In the genomic region with DNA sequence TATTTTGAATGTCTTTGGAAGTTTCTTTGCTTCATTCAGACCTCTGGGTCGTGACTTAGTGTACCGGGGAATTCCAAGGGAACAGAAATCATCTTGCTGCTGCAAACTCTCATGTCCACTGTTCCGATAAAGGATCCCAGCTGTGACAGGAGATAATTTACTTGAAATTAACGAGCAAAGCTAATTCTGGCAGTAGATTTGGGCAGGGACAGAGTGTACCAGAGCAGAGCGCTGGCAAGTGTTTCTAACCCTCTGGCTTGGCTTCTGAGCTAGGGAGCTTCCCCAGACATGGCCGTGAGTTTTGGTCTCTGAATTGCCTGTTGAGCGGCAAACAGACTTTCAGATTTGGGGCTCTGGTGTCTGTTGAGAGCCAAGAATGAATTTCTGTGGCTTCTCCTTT, we compare ENCODE assay signal across 10 mouse cellular contexts. TPM values are rescaled to one million over a fixed set of nuclear protein-coding genes. Genes with fewer than 3 reads are reported as not detected.
A peak's percentile ranks its signal among the peaks of the same experiment; 100 is the strongest.
DNase-seq lines count a peak whose midpoint lies in the region; ATAC-seq and TF ChIP-seq lines count a peak whose summit lies in the region.
"Had no signal": no experiment of that assay in that cellular context is flagged by ENCODE, and none has a peak within 500 bp of the region (broad histone marks: within the 10 kb centered on the region; RNA-seq: fewer than 3 reads in every experiment).

No protein-coding gene starts in this region.

- no peaks in the 10 kb centered on the region for H3K9me3 ChIP-seq in liver, embryonic 12.5 days (replicated peaks)
- H3K9me3 ChIP-seq in forebrain, embryonic 15.5 days, result no peaks in the 10 kb centered on the region

- H3K4me3 ChIP-seq in liver, adult 2 months (ENCODE audit: insufficient read depth, low read depth, low read length), result no peak overlapping the region
- H3K4me3 ChIP-seq in liver, embryonic 12.5 days, result no peak overlapping the region
- no peak overlapping the region for H3K4me3 ChIP-seq in forebrain, embryonic 15.5 days

- H3K4me1 ChIP-seq in liver, adult 2 months (ENCODE audit: control insufficient read depth, insufficient read depth, low read length), result peaks cover 1% of the 10 kb centered on the region; the same call in 1 of the 2 replicates
- H3K4me1 ChIP-seq in liver, embryonic 12.5 days, result peaks cover 19% of the 10 kb centered on the region
- peaks cover 12% of the 10 kb centered on the region for H3K4me1 ChIP-seq in forebrain, embryonic 15.5 days

- TF ChIP-seq POLR2A in liver, adult 2 months (IDR thresholded peaks at IDR 0.05; ENCODE audit: extremely low read depth, insufficient read depth, low read length), result no peak

- no peaks in the 10 kb centered on the region for H3K36me3 ChIP-seq in liver, adult 2 months (ENCODE audit: control insufficient read depth, insufficient read depth, low read length)
- H3K36me3 ChIP-seq in liver, embryonic 12.5 days, result no peaks in the 10 kb centered on the region
- H3K36me3 ChIP-seq in forebrain, embryonic 15.5 days, result no peaks in the 10 kb centered on the region

- H3K79me2 ChIP-seq in liver, adult 2 months (ENCODE audit: control insufficient read depth, insufficient read depth, low read length), result no peaks in the 10 kb centered on the region

- no peaks in the 10 kb centered on the region for H3K27me3 ChIP-seq in liver, adult 2 months (ENCODE audit: control insufficient read depth, insufficient read depth, low read length)
- peaks cover 5% of the 10 kb centered on the region; the same call in 1 of the 2 replicates for H3K27me3 ChIP-seq in liver, embryonic 12.5 days (replicated peaks)
- no peaks in the 10 kb centered on the region for H3K27me3 ChIP-seq in forebrain, embryonic 15.5 days

- H3K27ac ChIP-seq in liver, adult 2 months (replicated peaks; ENCODE audit: insufficient read depth, low read depth, low read length), result no peak overlapping the region
- H3K27ac ChIP-seq in liver, embryonic 12.5 days, result no peak overlapping the region
- no peak overlapping the region for H3K27ac ChIP-seq in forebrain, embryonic 15.5 days (replicated peaks)

- WGBS in liver, adult 2 months, result 77% methylated on average over 7 of the region's 7 CpGs
- 58% methylated on average over 7 of the region's 7 CpGs for WGBS in liver, embryonic 12.5 days (ENCODE audit: insufficient replicate concordance)
- 50% methylated on average over 7 of the region's 7 CpGs for WGBS in forebrain, embryonic 15.5 days

- no peak overlapping the region for H3K4me2 ChIP-seq in liver, embryonic 12.5 days
- H3K4me2 ChIP-seq in forebrain, embryonic 15.5 days (replicated peaks), result no peak overlapping the region

- no peak for ATAC-seq in liver, embryonic 12.5 days
- ATAC-seq in activated CD4-positive, CD25-positive, alpha-beta regulatory T cell, adult 4 months, result no peak
- ATAC-seq in forebrain, embryonic 15.5 days (replicated peaks), result no peak

- no peak for TF ChIP-seq CTCF in liver, adult 2 months (IDR thresholded peaks at IDR 0.05; ENCODE audit: low read depth, low read length)

- intact Hi-C loops in gastrocnemius, postnatal 36 days (cut with DNase I), result no loop called here

- DNase-seq in liver, adult 2 months (ENCODE audit: extremely low read depth, low read depth, low spot score), result peak; percentile 55
- DNase-seq in gastrocnemius, postnatal 36 days, result peak; percentile 29 to 43
- peak; percentile 59 for DNase-seq in kidney, adult 9 months
- peak; percentile 66 for DNase-seq in lung, postnatal 25 days (ENCODE audit: low spot score)
- DNase-seq: liver; midbrain, embryonic 14.5 days; right cerebral cortex, postnatal 25 days had no signal

- no peak overlapping the region for H3K9ac ChIP-seq in liver, adult 2 months (ENCODE audit: low read depth, low read length)
- H3K9ac ChIP-seq in liver, embryonic 12.5 days, result no peak overlapping the region
- H3K9ac ChIP-seq in forebrain, embryonic 15.5 days (replicated peaks), result no peak overlapping the region

RNA-seq across cellular contexts. Expression of gene Fam180a, which starts 23.8 kb away (rescaled TPM):
- 1.0 and 1.7 TPM in 2 replicates for total RNA-seq in liver, adult 2 months (2014; rRNA removed)
- polyA plus RNA-seq in liver, adult 2 months (2012; rRNA removed), result 0.09 and 0.11 TPM in 2 replicates
- 0.08 TPM in 1 of 2 replicates, not detected in the other for polyA plus RNA-seq in liver, embryonic 12.5 days (2016; fragmentation: Nextera tagmentation; extraction: Ambion mirVana)
- total RNA-seq in gastrocnemius, postnatal 36 days (2021), result under 1 TPM; 0.67 to 0.79 TPM
- not detected for polyA plus RNA-seq in activated CD4-positive, CD25-positive, alpha-beta regulatory T cell, adult 4 months (2017; shearing (Covaris generic))
- 0.34 and 0.56 TPM in 2 replicates for polyA plus RNA-seq in forebrain, embryonic 15.5 days (2015; fragmentation: Nextera tagmentation; extraction: Ambion mirVana)

RNA-seq across cellular contexts. Expression of gene Slc13a4, which starts 41.9 kb away (rescaled TPM):
- under 0.01 and 0.09 TPM in 2 replicates for total RNA-seq in liver, adult 2 months (2014; rRNA removed)
- polyA plus RNA-seq in liver, adult 2 months (2012; rRNA removed), result 0.06 and 0.10 TPM in 2 replicates
- 0.23 and 0.25 TPM in 2 replicates for polyA plus RNA-seq in liver, embryonic 12.5 days (2016; fragmentation: Nextera tagmentation; extraction: Ambion mirVana)
- total RNA-seq in gastrocnemius, postnatal 36 days (2021), result under 1 TPM in 1 of 2 experiments, not detected in 1; 0.18 TPM
- under 1 TPM in 1 of 2 experiments, not detected in 1; 0.25 TPM for polyA plus RNA-seq in activated CD4-positive, CD25-positive, alpha-beta regulatory T cell, adult 4 months (2017; shearing (Covaris generic))
- polyA plus RNA-seq in forebrain, embryonic 15.5 days (2015; fragmentation: Nextera tagmentation; extraction: Ambion mirVana), result 3.1 and 3.7 TPM in 2 replicates
